Mouse (Mus musculus) monocyte, adult 5-6 weeks (primary cell): ENCODE measurements around the gene Olfr419. TPM values are rescaled to one million over a fixed set of nuclear protein-coding genes. Genes with fewer than 3 reads are reported as not detected.

Source experiments
- ATAC-seq: fragments of 153-309, 156-312 bp; replicated peaks from 2 replicates; pipeline ENCODE4 v1.8.0; 2017; ENCODE audit warnings: mild to moderate bottlenecking; ENCODE audit not compliant: low TSS enrichment, insufficient number of reproducible peaks, severe bottlenecking, poor library complexity, low FRiP score
- total RNA-seq: library from RNA; stranded (forward); fragments of 200-1000, 200-491, 200-594 nt; gene quantifications from 3 replicates; pipeline ENCODE4 v1.2.3, GENCODE M21; 2017

Gene Olfr419
- not detected in 3 replicates for total RNA-seq

DNA sequence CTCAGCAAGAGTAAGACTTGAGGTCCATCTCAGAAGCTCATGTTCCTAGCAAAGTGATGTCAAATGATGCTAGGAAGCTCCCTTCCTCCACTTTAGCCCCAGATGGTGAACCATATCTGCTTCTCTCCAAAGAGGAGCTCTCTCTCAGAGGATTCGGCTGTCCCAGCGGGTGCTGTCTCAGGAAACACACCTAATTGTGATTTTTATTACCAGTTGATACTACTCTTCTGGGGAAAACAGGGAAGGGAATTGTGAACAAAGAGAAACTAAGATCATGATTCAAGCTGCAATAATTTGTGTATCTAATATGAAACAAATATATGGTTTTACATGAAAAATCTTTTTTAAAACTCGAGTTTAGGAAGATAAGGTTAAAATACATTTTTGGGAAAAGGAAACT is at the start of gene Olfr419:
Olfr419 (minus strand) TSS at position 101 of the 400 bp plus-strand sequence.
- ATAC-seq: no peak

DNA sequence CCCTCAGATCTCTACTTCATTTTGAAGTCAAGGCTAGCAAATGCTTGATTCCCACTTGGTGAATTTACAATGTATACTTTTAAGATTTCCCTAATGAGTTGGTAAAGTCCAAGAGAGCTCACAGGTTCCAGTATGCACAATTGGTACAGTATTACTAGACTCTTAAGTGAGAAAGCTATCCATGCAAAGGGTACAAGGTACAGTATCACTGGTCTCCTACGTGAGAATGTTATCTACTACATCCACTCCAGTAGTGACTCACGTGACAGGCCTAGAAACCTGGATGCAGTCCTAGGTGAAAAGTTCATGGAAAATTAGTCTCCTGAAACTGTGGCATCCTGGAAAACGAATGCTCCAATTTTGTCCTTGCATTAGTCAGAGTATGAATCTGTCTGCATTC is 18.8 kb upstream of the Olfr419 start:
- ATAC-seq: no peak

DNA sequence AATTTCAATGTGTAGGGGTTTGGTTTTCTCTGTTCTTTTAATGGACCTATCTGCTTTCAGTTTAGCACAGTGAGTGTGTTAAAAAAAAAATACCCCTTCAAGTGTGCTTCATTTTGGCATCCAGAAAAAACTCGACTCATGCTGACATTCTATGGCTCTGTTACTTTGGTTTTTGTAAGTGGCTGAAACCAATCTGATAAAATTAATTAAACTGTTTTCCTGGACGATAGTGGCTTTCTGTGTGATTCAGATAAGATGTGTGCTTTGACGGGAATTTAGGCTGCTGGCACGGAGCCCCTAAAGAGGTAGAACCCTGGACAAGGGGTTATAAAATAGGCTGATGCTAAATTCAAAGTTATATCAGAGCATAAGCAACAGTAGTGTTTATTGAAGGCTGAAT is 17.3 kb upstream of the Olfr419 start:
- no peak for ATAC-seq

DNA sequence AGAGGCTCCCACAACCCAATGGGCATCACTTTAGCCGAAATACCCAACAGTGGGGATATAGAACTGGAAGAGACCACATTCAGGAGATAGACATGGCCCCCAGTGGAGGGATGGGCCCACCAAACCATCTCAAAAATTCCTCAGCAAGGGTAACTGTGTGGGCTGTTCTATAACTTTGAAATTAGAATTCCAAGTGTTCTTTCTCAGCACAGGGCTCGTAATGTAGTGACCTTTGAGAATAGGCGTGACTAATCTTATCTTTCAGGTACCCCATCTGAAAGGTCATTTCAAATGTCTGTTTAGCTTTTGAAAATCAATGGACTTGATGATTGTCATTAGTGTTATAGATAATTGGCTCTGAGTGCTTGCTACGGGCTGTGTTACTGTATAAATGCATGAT is 16.0 kb upstream of the Olfr419 start:
- no peak for ATAC-seq

DNA sequence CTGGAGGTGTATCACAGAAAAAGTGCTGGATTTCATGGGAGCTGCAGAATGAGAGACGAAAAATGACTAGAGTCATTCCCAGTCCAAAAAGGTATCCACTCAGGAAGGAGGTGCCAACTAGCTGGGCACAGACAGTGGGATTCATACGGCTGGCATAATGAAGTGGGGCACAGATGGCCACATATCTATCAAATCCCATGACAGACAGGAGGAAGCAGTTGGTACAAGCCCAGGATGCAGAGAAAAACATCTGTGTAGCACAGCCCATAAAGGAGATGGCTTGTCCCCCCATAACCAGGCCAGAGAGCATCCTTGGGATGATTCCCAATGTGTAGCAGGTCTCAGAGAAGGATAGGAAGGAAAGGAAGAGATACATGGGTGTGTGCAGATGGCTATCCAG is 1.5 kb downstream of the Olfr419 start:
- no peak for ATAC-seq

DNA sequence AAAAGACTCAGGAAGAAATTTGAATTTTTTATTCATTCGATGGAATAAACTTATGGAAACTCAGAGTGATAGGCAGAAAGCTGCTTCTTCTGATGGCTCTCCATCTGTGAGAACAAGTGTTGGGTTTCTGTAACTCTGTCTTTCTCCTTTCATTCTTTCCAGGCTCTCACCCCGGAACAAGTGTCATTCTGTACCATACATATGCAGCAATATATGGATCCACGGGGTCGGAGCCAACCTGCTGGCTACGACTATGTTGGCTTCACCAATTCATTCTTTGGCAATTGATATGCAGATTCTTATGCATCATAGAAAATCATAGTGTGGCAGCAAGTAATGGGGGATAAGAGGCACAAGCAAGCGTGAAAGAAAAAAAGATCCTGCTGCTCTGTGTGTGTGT is 4.7 kb downstream of the Olfr419 start:
- ATAC-seq: no peak

DNA sequence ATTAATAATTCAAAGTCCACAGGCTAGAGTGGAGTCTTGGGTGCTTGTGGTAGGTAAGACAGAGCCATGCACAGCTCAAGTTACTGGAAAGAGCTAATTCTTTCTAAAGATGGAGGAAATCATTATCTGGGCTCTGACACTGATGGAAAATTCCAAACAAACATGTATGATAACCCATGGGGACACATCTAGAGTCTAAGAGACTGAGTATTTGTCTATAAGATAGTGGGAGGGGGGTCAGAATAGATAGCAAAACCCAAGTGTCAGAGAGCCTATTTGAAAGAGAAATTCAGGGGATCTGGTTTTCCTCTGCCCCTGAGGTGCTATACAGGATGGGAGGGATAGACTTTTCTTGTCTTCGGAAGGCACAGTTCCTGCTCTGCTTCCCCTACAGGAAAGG is 5.8 kb downstream of the Olfr419 start:
- no peak for ATAC-seq

DNA sequence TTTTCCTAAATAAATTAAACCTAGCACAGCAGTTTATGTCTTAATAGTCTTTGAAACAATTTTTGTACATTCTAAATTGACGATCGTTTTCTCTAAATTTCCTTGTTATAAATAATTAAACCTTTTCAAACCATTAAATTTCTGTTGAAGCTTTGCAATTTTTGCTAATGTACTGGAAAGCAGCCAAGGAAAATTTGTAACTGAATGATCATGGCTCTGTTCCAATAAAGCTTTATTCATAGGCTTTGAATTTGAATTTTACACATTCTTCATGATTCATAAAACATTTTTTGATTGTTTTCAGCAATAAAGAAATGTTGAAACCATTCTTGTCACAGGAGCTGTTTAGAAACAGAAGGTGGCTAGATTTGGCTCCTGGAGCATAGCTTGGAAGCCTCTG is 7.2 kb downstream of the Olfr419 start:
- no peak for ATAC-seq

DNA sequence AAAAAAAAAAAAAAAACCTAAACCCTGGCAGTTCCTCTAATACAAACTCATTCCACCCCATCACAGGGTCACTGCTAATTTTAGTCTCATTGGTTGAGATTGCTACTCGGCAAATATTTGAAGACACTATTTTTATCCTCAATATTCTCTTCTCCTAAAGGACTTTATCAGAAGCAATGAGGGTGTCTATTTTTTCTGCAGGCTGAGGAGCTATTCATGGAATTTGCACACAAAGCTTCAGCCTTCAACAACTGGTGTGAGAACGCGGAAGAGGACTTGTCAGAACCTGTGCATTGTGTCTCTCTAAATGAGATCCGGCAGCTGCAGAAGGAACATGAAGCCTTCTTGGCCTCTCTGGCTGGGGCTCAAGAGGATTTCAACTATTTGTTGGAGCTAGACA is 11.9 kb downstream of the Olfr419 start:
- no peak for ATAC-seq

DNA sequence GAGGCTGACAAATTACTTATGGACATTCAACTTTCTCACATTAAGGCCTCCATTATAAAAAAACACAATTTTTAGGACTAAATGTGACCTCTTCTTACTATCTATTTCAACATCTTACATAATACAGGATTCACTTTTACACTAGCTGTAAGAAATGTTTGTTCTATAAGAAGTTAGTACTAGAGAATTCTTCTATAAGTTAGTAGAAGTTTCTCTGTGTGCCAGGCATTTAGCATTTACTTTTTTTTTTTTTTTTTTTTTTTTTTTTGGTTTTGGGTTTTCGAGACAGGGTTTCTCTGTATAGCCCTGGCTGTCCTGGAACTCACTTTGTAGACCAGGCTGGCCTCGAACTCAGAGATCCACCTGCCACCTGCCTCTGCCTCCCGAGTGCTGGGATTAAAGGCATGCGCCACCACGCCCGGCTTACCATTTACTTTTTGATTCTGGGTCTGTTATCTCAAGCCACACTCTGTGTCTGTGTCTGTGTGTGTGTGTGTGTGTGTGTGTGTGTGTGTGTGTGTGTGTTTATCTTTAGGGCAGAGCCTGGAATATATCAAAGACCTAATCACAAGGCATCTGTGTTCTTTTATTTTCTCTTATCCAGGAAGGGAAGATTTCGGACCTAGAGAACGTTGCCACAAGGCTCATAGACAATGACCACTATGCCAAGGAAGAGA is 35.2 kb downstream of the Olfr419 start:
- no peak for ATAC-seq

DNA sequence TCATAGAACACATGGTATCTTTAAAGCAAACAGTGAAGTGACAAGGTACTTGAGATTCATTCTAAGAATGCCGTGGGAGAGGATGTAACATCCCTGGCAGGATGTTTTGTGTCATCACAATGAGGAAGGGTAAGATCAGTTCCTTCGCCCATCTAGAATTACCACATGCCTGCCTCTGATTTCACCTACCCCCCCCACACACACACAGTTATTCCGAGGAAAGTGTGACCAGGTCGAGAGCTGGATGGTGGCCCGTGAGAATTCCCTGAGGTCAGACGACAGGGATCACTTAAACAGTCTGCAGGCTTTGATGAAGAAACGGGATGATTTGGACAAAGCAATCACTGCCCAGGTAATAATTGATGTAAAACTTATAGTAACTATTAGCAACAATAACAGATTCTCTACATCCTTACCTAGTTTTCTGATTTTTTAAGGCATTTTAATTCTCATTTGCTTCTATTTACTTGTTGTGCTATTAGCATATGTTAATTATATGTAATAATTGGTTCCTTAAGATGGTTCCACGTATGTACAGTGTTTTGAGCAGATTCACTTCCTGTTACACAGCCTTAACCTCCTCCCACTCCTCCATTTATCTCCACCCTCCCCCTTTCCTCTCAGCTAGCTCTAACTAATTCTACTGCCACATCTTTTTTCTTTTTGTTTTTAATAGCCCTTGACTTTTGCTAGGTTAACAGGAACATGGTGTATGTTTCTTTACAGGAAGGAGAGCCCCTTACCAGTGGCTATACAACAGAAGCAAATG is 36.4 kb downstream of the Olfr419 start:
- ATAC-seq: no peak

DNA sequence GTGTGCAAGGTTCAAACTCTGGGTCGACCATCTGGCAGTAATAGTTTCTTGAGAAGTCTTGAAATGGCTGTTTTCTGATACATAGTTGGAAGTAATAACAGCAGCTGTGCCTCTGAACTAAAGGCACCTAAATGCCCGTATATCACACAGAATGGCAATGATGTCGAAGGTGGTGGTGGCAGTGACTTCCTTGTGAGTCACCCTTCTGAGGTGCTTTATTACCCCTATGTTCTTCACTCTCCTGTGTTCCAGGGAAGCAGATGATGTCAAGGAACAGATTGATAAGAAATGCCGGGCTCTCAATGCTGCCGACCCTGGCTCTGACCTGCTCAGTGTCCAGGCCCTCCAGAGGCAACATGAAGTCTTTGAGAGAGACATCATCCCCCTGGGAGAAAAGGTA is 39.6 kb downstream of the Olfr419 start:
- ATAC-seq: no peak

DNA sequence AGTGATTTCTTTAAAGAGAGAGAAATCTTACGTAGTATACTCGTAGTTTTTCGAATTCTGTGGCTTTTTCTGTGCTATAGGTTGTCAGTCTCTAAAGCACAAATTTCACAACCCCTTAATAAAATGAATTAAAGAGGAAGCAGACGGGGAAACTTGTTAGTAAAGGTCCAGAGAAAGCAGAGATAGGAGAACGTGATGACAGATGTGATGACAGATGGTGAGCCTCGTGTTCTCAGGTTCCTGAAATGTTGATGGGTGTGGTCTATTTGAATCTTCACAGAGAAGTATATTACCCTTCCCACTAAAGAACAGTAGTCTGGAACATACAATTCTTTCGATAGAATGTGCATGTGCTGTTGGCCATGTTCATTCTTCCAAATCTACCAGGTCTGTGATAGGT is 47.2 kb downstream of the Olfr419 start:
- ATAC-seq: no peak

Other genes with a start within 250 kb of the Olfr419 start
- 1.2 to 8.4 TPM (median 4.2 TPM) in 3 replicates for gene Ifi205, start 220.3 kb downstream of the Olfr419 start, total RNA-seq
- gene Olfr433, start 211.4 kb downstream of the Olfr419 start, total RNA-seq: 0.49 TPM in 1 of 3 replicates, not detected in the others
- gene Olfr432, start 202.9 kb downstream of the Olfr419 start, total RNA-seq: 0.10 to 0.21 TPM (median 0.19 TPM) in 3 replicates
- not detected in 3 replicates for gene Olfr430, start 185.5 kb downstream of the Olfr419 start, total RNA-seq
- gene Olfr429, start 167.7 kb downstream of the Olfr419 start, total RNA-seq: not detected in 3 replicates
- not detected in 3 replicates for gene Olfr427, start 155.2 kb downstream of the Olfr419 start, total RNA-seq
- not detected in 3 replicates for gene Olfr231, start 130.9 kb downstream of the Olfr419 start, total RNA-seq
- gene Olfr424, start 120.5 kb downstream of the Olfr419 start, total RNA-seq: not detected in 3 replicates
- not detected in 3 replicates for gene Olfr420, start 96.4 kb downstream of the Olfr419 start, total RNA-seq
- gene Spta1, start 79.3 kb downstream of the Olfr419 start, total RNA-seq: 0.78 to 6.8 TPM (median 4.1 TPM) in 3 replicates
- not detected in 3 replicates for gene Mptx1, start 78.5 kb upstream of the Olfr419 start, total RNA-seq
- gene Olfr417, start 113.1 kb upstream of the Olfr419 start, total RNA-seq: not detected in 3 replicates
- gene Olfr248, start 139.0 kb upstream of the Olfr419 start, total RNA-seq: not detected in 3 replicates
- not detected in 3 replicates for gene Olfr414, start 172.0 kb upstream of the Olfr419 start, total RNA-seq
- gene Olfr220, start 190.0 kb upstream of the Olfr419 start, total RNA-seq: not detected in 3 replicates
- gene Fmn2, start 249.8 kb upstream of the Olfr419 start, total RNA-seq: 0.10 TPM in 2 of 3 replicates, not detected in the other